Mouse (Mus musculus) spleen, postnatal 10 days (tissue): Measurements from ENCODE around the gene Gpr18.

ENCODE experiments used
- DNase-seq, 2 experiments: peaks; one replicate each; pipeline ENCODE4 v3.0.0; 2021 to 2022; ENCODE audit warnings: low spot score in 2 of 2

Gene Gpr18

DNA sequence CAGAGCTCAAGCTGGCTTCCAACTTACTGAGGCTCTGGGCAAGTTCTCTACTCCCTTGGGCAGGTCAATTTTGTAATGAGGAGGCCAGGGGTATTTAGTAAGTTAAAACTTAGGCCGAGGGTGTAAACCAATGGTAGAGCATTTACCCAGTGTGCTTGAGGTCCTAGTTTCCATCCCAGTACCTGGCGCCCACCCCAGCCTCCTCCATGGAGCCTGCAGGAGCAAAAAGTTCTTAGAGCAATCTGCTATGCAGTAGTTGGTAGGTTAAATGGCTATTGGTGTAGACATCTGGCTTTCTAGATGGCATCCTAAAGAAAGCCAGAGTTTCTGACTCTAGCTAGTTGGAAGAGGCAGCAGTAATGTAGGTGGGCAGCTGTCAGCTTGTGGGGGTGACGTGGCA, 33.9 kb upstream of the Gpr18 start:
- peak in 1 of 2 experiments; percentile 5 for DNase-seq

DNA sequence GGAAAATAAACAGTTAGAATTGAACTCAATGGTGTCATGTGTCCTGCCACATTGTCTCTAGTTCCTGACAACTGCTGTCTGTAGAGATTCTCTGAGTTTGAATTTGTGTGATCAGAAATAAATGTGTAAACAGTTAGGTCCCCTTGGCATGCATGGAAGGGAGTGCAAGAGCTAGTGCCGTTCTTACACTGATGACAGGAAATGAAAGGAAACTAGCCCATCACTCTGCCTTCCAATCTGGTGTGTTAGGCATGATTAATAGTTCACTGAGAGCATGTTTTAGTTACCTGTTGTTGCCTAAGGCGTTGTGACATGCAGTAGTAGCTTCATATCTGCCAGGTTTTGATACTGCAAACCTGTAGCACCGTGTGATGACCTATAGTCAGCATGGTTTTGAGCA, 32.4 kb upstream of the Gpr18 start:
- DNase-seq, result no peak

GRCm38 (mm10) chr14:121947201-121947760, 31.7 kb upstream of the Gpr18 start:
- peak in 1 of 2 experiments; percentile 6 for DNase-seq

- DNase-seq, result peak in 1 of 2 experiments; percentile 7
Measured at GRCm38 (mm10) chr14:121946728-121947127, 31.1 kb upstream of the Gpr18 start.

DNA sequence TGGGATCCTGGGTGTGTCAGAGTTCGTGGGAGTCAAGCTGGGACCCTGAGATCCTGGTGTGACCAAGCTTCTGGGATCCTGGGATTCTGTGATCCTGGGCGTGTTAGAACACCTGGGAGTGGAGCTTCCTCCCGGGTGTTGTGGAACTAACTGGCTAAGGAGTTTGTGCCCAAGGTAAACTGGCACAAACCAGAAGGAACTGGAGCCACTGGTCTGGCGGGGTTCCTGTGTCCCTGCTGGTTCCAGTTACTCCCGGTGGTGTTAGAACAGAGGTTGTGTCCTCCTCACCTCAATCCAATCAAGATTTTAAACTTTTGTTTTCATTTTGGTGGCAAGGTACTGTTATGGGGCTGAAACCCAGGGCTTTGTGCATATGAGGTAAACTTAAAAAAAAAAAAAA, 30.6 kb upstream of the Gpr18 start:
- peak in 1 of 2 experiments; percentile 6 for DNase-seq

- DNase-seq, result peak in 1 of 2 experiments; percentile 7
Measured at GRCm38 (mm10) chr14:121939582-121939981, 24.0 kb upstream of the Gpr18 start.

DNA sequence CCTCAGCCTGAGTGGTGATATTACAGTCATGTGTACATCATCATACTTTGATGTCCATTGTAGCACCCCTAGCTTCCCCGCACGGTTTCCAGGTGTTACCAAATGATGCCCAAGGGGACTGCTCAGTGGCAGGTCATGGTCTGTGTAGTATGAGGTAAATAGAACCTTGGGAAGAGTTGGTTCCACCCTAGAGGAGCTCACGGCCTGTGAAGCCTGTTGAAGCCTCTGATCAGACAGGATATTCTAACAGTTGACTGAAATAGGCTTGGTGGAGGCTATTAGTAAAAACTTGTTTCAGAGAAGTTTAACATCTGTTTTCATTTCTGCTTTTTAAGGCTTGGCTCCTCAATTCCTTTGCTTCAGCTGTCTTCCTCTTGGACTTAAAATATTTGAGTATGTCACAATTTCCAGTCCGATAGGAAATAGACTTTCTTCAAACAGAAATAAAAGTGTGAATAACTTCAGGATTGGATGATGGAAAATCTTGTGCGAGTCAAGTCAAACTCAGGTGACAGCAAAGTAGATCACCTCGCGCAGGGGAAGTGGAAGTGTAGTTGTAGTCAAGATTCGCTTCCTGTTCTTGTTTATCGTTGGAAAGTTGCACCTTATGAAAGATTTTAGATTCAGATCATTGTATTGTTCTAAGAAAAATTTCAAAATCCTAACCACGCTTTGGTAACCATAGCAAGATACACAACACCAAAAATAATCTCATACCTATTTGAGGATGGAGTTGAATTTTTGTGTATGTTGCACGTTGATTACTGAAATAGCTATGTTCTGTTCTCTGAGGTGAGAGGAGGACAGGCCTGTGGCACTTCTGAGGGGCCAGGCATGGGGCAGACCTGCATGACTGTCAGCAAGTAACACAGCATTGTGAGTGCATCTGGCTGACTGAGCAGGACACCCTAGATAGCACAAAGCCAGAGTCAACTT, 22.9 kb upstream of the Gpr18 start:
- peak in 1 of 2 experiments; percentile 58 for DNase-seq

DNA sequence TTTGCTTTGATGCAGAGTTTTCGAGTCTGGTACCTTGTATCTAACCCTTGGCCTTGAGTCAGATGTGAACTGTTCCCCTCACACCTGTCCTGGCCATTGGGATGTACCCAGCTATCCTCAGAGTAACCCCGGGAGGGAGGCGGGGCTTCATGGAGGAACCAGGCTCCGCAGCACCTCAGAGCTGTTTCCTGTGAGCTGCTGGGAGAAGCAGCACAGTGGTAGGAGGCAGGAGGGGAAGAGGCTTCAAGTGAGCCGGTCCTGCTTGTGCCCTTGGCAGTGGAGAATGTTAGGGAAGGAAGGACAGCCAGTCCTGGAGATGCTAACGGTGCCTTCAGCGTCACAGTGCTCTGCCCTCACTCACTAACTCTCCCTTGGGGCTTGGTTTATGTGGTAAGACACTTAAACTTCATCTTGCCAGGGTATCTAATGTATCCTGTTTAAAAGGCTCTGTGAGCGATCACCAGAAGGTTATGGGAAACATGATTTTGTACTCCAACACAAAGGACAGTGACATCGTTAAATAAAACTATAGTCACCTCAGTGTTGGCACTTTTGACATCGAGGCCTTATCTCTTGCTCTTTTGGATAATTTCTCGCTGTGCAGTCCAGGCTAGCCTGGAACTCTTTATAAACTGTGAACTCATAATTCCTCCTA, 22.1 kb upstream of the Gpr18 start:
- peak in 1 of 2 experiments; percentile 44 for DNase-seq

DNA sequence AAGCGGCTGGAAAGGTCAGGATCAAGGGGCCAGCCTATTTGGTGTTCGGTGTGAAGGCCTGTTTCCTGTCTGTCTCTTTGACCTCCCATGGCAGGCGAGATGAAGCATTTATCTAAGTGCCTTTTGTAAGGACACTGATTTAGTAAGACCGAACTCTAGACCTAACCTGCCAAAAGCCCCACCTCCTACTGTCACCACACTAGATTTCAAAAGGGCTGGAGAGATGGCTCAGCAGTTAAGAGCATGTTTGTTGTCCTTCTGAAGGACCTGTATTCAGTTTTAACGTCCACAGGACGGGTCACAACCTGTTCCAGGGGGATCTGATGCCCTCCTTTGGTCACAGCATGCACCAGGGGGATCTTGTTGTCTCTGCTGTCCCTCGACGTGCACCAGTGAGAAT, 21.3 kb upstream of the Gpr18 start:
- DNase-seq, result peak in 1 of 2 experiments; percentile 11

DNA sequence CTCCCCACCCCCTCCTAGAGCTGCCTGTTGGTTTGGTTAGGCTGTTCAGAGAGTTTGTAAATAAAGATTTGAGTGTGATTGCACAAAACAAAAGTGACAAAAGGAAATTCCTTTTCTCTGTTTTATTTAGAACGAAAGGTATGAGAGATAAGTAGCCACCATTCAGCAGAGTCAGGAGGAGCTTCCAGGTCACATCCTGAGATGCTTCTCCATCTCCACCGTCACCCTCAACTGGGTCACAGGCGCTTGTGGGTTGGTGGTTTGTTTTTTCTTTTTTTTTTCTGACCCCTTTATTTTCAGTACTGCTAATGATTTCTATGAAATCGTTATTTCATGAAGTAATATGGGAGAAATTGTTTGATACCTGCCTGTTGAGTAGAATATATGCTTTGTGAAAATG, 20.8 kb upstream of the Gpr18 start:
- DNase-seq, result peak in 1 of 2 experiments; percentile 7

- no peak for DNase-seq
Measured at GRCm38 (mm10) chr14:121934597-121934946, 19.0 kb upstream of the Gpr18 start.

- DNase-seq, result peak in 1 of 2 experiments; percentile 12
Measured at GRCm38 (mm10) chr14:121933906-121934596, 18.5 kb upstream of the Gpr18 start.

GRCm38 (mm10) chr14:121932180-121932579, 16.6 kb upstream of the Gpr18 start:
- peak in 1 of 2 experiments; percentile 12 for DNase-seq

- DNase-seq, result peak in 1 of 2 experiments; percentile 37
Measured at GRCm38 (mm10) chr14:121931594-121931993, 16.0 kb upstream of the Gpr18 start.

DNA sequence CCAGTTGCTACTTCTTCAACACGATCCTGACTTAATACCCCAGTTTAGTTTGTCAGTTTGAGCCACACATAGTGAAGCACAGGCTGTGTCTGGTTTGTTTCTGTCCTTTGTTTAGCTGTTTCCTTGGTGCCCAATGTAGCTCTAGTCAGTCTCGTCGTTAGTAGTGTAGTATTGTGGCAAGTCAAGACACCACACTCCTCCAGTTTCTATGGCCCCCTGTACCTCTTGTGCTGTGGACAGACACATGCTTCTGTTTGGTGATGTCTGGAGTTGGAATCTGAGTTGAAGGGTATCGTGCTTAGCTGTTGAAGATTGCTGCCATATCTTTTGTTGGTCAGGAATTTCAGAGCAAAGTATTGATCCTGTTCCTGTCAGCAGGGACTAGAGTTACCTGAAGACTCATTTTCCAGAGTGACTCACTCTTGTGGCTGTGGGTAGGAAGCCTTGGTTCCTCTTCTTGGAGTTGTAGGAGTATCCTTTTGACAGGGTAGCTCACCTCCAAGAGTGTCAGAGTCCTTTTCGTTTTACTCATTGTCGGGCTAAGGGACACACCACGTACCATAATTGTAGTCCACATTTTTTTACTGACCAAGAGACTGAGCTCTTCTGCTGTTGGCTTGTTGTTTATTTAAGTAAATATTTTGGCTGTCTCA, 15.3 kb upstream of the Gpr18 start:
- DNase-seq, result peak in 1 of 2 experiments; percentile 10

- peak in 1 of 2 experiments; percentile 16 for DNase-seq
Measured at GRCm38 (mm10) chr14:121929243-121929951, 13.8 kb upstream of the Gpr18 start.

DNA sequence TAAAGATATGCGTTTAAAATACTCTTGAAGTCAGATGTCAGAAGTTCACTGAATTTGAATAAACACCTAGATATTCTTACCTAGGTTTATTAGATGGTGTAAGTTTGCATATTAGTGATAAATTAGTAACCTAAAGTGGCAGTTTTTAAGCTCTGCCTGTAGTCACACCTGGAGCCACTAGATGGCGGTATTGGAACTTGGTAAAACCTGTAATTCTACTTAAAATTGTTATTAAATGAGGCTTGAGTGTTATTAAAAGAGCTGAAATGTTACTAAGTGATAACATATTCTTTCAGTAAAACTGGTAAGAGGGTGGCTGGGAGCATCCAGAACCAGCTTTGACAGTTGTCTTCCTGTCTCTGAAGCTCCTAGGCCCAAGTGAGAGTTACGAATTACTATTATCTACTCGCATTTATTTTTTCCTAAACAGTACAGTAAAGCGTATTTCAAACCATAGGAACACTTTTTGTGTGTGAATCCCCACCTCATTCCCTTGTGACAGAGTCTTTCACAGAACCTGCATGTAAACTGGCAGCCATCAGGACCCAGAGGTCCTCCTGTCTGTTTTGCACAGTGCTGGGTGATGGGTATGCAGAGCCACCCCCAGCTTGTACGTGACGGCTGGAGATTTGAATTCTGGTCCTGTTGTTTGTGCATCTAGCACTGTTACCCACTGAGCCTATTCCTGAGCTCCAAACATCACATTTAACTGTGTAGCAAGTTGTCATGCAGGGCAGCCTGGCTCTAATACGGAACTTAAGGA, 13.0 kb upstream of the Gpr18 start:
- peak; percentile 54 to 82 for DNase-seq

DNA sequence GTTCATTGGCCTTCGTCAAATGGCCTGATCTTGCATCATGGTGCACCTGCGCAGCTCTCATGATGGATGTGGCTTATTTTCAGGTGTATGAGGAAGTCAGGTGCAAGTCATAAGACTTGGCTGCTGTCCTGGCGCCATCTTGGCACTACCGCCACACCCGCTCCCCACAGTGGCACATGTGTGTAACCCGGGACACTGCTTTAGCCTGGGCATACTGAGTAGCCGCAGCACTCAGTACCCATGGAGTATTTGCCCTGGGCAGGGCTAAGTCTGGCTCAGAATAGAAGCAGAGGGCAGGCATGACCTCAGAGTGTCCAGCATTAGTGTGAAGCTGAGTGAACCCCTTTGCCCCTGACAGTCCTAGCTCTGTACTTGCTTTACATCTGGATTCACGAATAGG, 11.9 kb upstream of the Gpr18 start:
- peak in 1 of 2 experiments; percentile 9 for DNase-seq

GRCm38 (mm10) chr14:121926901-121927300, 11.3 kb upstream of the Gpr18 start:
- DNase-seq, result peak in 1 of 2 experiments; percentile 8

- peak in 1 of 2 experiments; percentile 7 for DNase-seq
Measured at GRCm38 (mm10) chr14:121924876-121925275, 9.3 kb upstream of the Gpr18 start.
